Mouse (Mus musculus) kidney, postnatal 0 days (tissue): ENCODE measurements around the gene Gstz1. TPM values are rescaled to one million over a fixed set of nuclear protein-coding genes. Genes with fewer than 3 reads are reported as not detected.

ENCODE experiments used
- ATAC-seq: fragments of 200-750 bp; cut with Nextera tagmentation; replicated peaks from 2 replicates; pipeline ENCODE4 v1.8.0; 2017; ENCODE audit warnings: low read depth, moderate number of reproducible peaks, moderate TSS enrichment, moderate library complexity; ENCODE audit not compliant: low FRiP score
- DNase-seq: peaks from one replicate; pipeline ENCODE4 v3.0.0-alpha.2; 2016; ENCODE audit warnings: low spot score
- H3K27ac ChIP-seq: fragments of 300-500 bp; sonication (generic); 2 replicates; pipeline ENCODE4 v1.5.1; 2014; ENCODE audit warnings: mild to moderate bottlenecking
- H3K27me3 ChIP-seq: fragments of 300-500 bp; sonication (generic); 2 replicates; pipeline ENCODE4 v1.6.1; 2014; ENCODE audit warnings: low read length, mixed read lengths; ENCODE audit not compliant: insufficient read depth
- H3K36me3 ChIP-seq: fragments of 300-500 bp; sonication (generic); 2 replicates; pipeline ENCODE4 v1.6.1; 2014; ENCODE audit warnings: low read length, mixed read lengths; ENCODE audit not compliant: insufficient read depth
- H3K4me1 ChIP-seq: fragments of 300-500 bp; sonication (generic); replicated peaks from 2 replicates; pipeline ENCODE4 v1.6.1; 2014; ENCODE audit warnings: antibody characterized with exemption, low read length, mixed read lengths; ENCODE audit not compliant: insufficient read depth
- H3K4me2 ChIP-seq: fragments of 300-500 bp; sonication (generic); 2 replicates; pipeline ENCODE4 v1.6.1; 2014; ENCODE audit warnings: mild to moderate bottlenecking, low read length, moderate library complexity, mixed read lengths
- H3K4me3 ChIP-seq: fragments of 300-500 bp; sonication (generic); replicated peaks from 2 replicates; pipeline ENCODE4 v1.5.1; 2014; ENCODE audit warnings: low read depth, low read length
- H3K9ac ChIP-seq: fragments of 300-500 bp; sonication (generic); 2 replicates; pipeline ENCODE4 v1.6.1; 2014; ENCODE audit warnings: low read depth, low read length
- H3K9me3 ChIP-seq: fragments of 300-500 bp; sonication (generic); replicated peaks from 2 replicates; pipeline ENCODE4 v1.6.1; 2016; ENCODE audit warnings: low read length, inconsistent platforms, mixed read lengths
- CTCF ChIP-seq: IDR thresholded peaks from 2 replicates; pipeline ENCODE4 v1.5.1; 2016; ENCODE audit warnings: antibody characterized with exemption, low read depth, mild to moderate bottlenecking, moderate library complexity
- WGBS: fragments of 180-500 bp; shearing (Covaris S2); extraction: QIAGEN DNeasy Blood & Tissue Kit; methylation state at CpG from one replicate; pipeline ENCODE4 v1.1.7; 2014; 5-methylcytosine and 5-hydroxymethylcytosine counted together
- polyA plus RNA-seq: library from polyadenylated mRNA; unstranded; fragments of >200 nt; fragmentation: Nextera tagmentation; extraction: Ambion mirVana; gene quantifications from 2 replicates; pipeline ENCODE4 v1.2.1, GENCODE M21; 2015

Gene Gstz1
- polyA plus RNA-seq, 1 experiment from 2014 or later, result 89.7 TPM

- Histone ChIP-seq H3K4me1 (no peaks in the 10 kb centered on the region), H3K4me2 (no peak overlapping the region), H3K9me3 (no peaks in the 10 kb centered on the region), H3K9ac (no peak overlapping the region), H3K4me3 (no peak overlapping the region), H3K27ac (no peak overlapping the region), H3K36me3 (peaks cover 17% of the 10 kb centered on the region), H3K27me3 (no peaks in the 10 kb centered on the region)
- ATAC-seq, result no peak
- TF ChIP-seq CTCF, result no peak
- WGBS, result 66% methylated on average over 4 of the region's 4 CpGs
- DNase-seq, result no peak
Measured at GRCm38 (mm10) chr12:87121918-87122589, 24.9 kb upstream of the Gstz1 start.

GRCm38 (mm10) chr12:87127256-87127655 is 19.7 kb upstream of the Gstz1 start:
- TF ChIP-seq CTCF, result no peak
- Histone ChIP-seq H3K36me3 (peaks cover 13% of the 10 kb centered on the region; the same call in 1 of the 2 replicates), H3K27ac (no peak overlapping the region), H3K9ac (no peak overlapping the region), H3K27me3 (no peaks in the 10 kb centered on the region), H3K4me1 (no peaks in the 10 kb centered on the region), H3K4me3 (no peak overlapping the region), H3K4me2 (no peak overlapping the region), H3K9me3 (no peaks in the 10 kb centered on the region)
- 53% methylated on average over 4 of the region's 4 CpGs for WGBS
- ATAC-seq, result no peak
- DNase-seq, result no peak

GRCm38 (mm10) chr12:87130224-87130623 is 16.7 kb upstream of the Gstz1 start:
- Histone ChIP-seq H3K4me3 (no peak overlapping the region), H3K27me3 (no peaks in the 10 kb centered on the region), H3K9ac (no peak overlapping the region), H3K4me1 (no peaks in the 10 kb centered on the region), H3K4me2 (no peak overlapping the region), H3K36me3 (peaks cover 14% of the 10 kb centered on the region), H3K27ac (no peak overlapping the region), H3K9me3 (no peaks in the 10 kb centered on the region)
- ATAC-seq (no peak), DNase-seq (no peak)
- no peak for TF ChIP-seq CTCF
- 87% methylated on average over 4 of the region's 4 CpGs for WGBS

- peaks cover 14% of the 10 kb centered on the region for H3K36me3 ChIP-seq
- ATAC-seq, result no peak
- no peaks in the 10 kb centered on the region for H3K4me1 ChIP-seq
- 73% methylated on average over 2 of the region's 2 CpGs for WGBS
- DNase-seq, result no peak
- H3K27ac ChIP-seq, result no peak overlapping the region
- no peak overlapping the region for H3K9ac ChIP-seq
- H3K27me3 ChIP-seq, result no peaks in the 10 kb centered on the region
- no peak overlapping the region for H3K4me2 ChIP-seq
- no peak for TF ChIP-seq CTCF
- H3K9me3 ChIP-seq, result no peaks in the 10 kb centered on the region
- H3K4me3 ChIP-seq, result no peak overlapping the region
Measured at GRCm38 (mm10) chr12:87131181-87131580, 15.8 kb upstream of the Gstz1 start.

- H3K36me3 ChIP-seq, result peaks cover 14% of the 10 kb centered on the region
- DNase-seq (peak; percentile 61), ATAC-seq (no peak)
- no peak overlapping the region for H3K27ac ChIP-seq
- H3K9ac ChIP-seq, result no peak overlapping the region
- peak; percentile 72 for TF ChIP-seq CTCF
- 69% methylated on average over 3 of the region's 3 CpGs for WGBS
- H3K9me3 ChIP-seq, result no peaks in the 10 kb centered on the region
- no peak overlapping the region for H3K4me2 ChIP-seq
- no peaks in the 10 kb centered on the region for H3K4me1 ChIP-seq
- H3K27me3 ChIP-seq, result no peaks in the 10 kb centered on the region
- H3K4me3 ChIP-seq, result no peak overlapping the region
Measured at GRCm38 (mm10) chr12:87131619-87132018, 15.3 kb upstream of the Gstz1 start.

GRCm38 (mm10) chr12:87132210-87132609 is 14.8 kb upstream of the Gstz1 start:
- DNase-seq (no peak), ATAC-seq (no peak)
- Histone ChIP-seq H3K36me3 (peaks cover 14% of the 10 kb centered on the region), H3K27me3 (no peaks in the 10 kb centered on the region), H3K4me3 (no peak overlapping the region), H3K9me3 (no peaks in the 10 kb centered on the region), H3K4me2 (no peak overlapping the region), H3K9ac (no peak overlapping the region), H3K27ac (no peak overlapping the region), H3K4me1 (no peaks in the 10 kb centered on the region)
- TF ChIP-seq CTCF, result no peak
- 83% methylated on average over 6 of the region's 6 CpGs for WGBS

- Histone ChIP-seq H3K36me3 (peaks cover 17% of the 10 kb centered on the region), H3K4me2 (no peak overlapping the region)
Measured at GRCm38 (mm10) chr12:87132784-87133183, 14.2 kb upstream of the Gstz1 start.

More at GRCm38 (mm10) chr12:87132784-87133183, 14.2 kb upstream of the Gstz1 start:
- H3K4me3 ChIP-seq, result no peak overlapping the region
- no peaks in the 10 kb centered on the region for H3K27me3 ChIP-seq
- WGBS, result 94% methylated on average over 9 of the region's 9 CpGs
- TF ChIP-seq CTCF, result no peak
- ATAC-seq (no peak), DNase-seq (no peak)
- H3K9me3 ChIP-seq, result no peaks in the 10 kb centered on the region
- H3K9ac ChIP-seq, result no peak overlapping the region
- H3K27ac ChIP-seq, result no peak overlapping the region
- no peaks in the 10 kb centered on the region for H3K4me1 ChIP-seq
